Mouse (Mus musculus) heart, adult 18-20 months (tissue): ENCODE measurements around the gene Gpc3. TPM values are rescaled to one million over a fixed set of nuclear protein-coding genes. Genes with fewer than 3 reads are reported as not detected.
"Not testable (repeated sequence)": the region's sequence is repeated elsewhere in the genome, so short reads cannot be mapped to it uniquely, and the experiment has no call there.

Experiments used
- DNase-seq, 2 experiments: peaks; one replicate each; pipeline ENCODE4 v3.0.0; 2021 to 2022; ENCODE audit warnings: mixed read lengths in 1 of 2
- microRNA-seq, 2 experiments: library from miRNA; unstranded; fragments of <30 nt; microRNA quantifications; one replicate each; pipeline ENCODE4 v1.2.0; 2022
- total RNA-seq, 2 experiments: library from RNA; stranded (reverse); gene quantifications; 2 replicates each; pipeline ENCODE4 v1.2.3; 2021

Gene Gpc3
- total RNA-seq, 2 experiments from 2014 or later, result 10.3 to 17.4 TPM

GRCm38 (mm10) chrX:52278687-52279359 lies 334.9 kb downstream of the Gpc3 start:
- DNase-seq, result no peak

- DNase-seq, result no peak
Measured at GRCm38 (mm10) chrX:52277599-52277998, 336.2 kb downstream of the Gpc3 start.

- no peak for DNase-seq
Measured at GRCm38 (mm10) chrX:52273016-52273415, 340.7 kb downstream of the Gpc3 start.

GRCm38 (mm10) chrX:52261991-52262390 lies 351.8 kb downstream of the Gpc3 start:
- DNase-seq, result peak in 1 of 2 experiments; percentile 42

GRCm38 (mm10) chrX:52261546-52261945 lies 352.2 kb downstream of the Gpc3 start:
- peak in 1 of 2 experiments; percentile 54 for DNase-seq

- DNase-seq, result not testable (repeated sequence)
Measured at GRCm38 (mm10) chrX:52259771-52260170, 354.0 kb downstream of the Gpc3 start.

GRCm38 (mm10) chrX:52254526-52254925 lies 359.2 kb downstream of the Gpc3 start:
- no peak for DNase-seq

GRCm38 (mm10) chrX:52245694-52246297 lies 368.0 kb downstream of the Gpc3 start:
- no peak for DNase-seq

GRCm38 (mm10) chrX:52237470-52237869 lies 376.3 kb downstream of the Gpc3 start:
- peak in 1 of 2 experiments; percentile 40 for DNase-seq

GRCm38 (mm10) chrX:52231984-52232383 lies 381.8 kb downstream of the Gpc3 start:
- DNase-seq, result no peak

- DNase-seq, result no peak
Measured at GRCm38 (mm10) chrX:52230711-52231110, 383.0 kb downstream of the Gpc3 start.

Small RNAs within 50 kb of the gene (microRNA-seq; reads per million reads assigned to microRNA genes)
- 0 reads per million in 2 experiments for gene Mir6384
- gene Mir717, result 0 reads per million in 2 experiments

Other genes with a start within 250 kb of the Gpc3 start
- under 1 TPM; 0.27 to 0.36 TPM for gene Ccdc160, start 177.2 kb upstream of the Gpc3 start, total RNA-seq